Mouse (Mus musculus) spleen, embryonic (tissue): Measurements from ENCODE around the gene Katnbl1.

Experiments
- CTCF ChIA-PET: fragments of 350-600 bp; sonication (Branson Sonifier 250); formaldehyde crosslinking; loops from one replicate; lab custom pipeline; 2022; lab: Charles Lee

Gene Katnbl1

DNA sequence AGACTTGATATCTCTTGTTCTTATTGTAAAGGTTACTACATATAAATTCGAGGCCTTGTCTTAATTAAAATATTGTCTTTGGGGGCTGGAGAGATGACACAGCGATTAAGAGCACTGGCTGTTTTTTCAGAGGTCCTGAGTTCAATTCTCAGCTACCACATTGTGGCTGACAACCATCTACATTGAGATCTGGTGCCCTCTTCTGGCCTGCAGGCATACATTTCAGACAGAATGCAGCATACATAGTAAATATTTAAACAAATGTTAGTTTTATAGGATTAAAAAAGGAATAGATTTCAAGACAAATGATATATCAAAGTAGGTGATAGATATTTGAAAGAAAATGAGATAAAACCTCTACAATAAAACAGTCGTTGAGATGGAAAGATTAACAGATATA lies 81.5 kb downstream of the Katnbl1 start:
- CTCF ChIA-PET: interaction anchor here (0.7 kb wide), 1 partner anchor 9 kb away, joined by 3 read pairs; no protein-coding TSS in a partner anchor
